Mouse (Mus musculus): Measurements from ENCODE around the gene Cib2. TPM values are rescaled to one million over a fixed set of nuclear protein-coding genes. Genes with fewer than 3 reads are reported as not detected.
"Not testable (repeated sequence)": the region's sequence is repeated elsewhere in the genome, so short reads cannot be mapped to it uniquely, and the experiment has no call there.

The Cib2 gene
- total RNA-seq (2014; fragmentation: Nextera tagmentation) (not detected in 2 replicates), total RNA-seq (2017) (0.17 TPM in 1 of 2 replicates, not detected in the other), polyA plus RNA-seq (2012) (0.04 and 0.08 TPM in 2 replicates)

- Histone ChIP-seq H3K4me1 (ENCODE audit: insufficient read depth, low read depth, low read length) (peaks cover 23% of the 10 kb centered on the region), H3K4me3 (ENCODE audit: low read depth, low read length) (peak within 1 kb of the TSS; percentile 68; the same call in 1 of the 2 replicates), H3K36me3 (replicated peaks) (no peaks in the 10 kb centered on the region), H3K27me3 (ENCODE audit: insufficient read depth, low read length) (peaks cover 41% of the 10 kb centered on the region), H3K9me3 (replicated peaks) (no peaks in the 10 kb centered on the region)
- ATAC-seq (ENCODE audit: extremely low read depth, insufficient number of reproducible peaks, low FRiP score, poor library complexity, severe bottlenecking) (peak; percentile 89), DNase-seq (ENCODE audit: low spot score) (peak; percentile 81)
- no peak for TF ChIP-seq GATA1 (IDR thresholded peaks at IDR 0.05; ENCODE audit: borderline replicate concordance, low read length)
- no peak for TF ChIP-seq GATA2 (IDR thresholded peaks at IDR 0.05; ENCODE audit: borderline replicate concordance, low read depth, low read length)
- no peak for TF ChIP-seq CTCF (IDR thresholded peaks at IDR 0.05; ENCODE audit: low read depth, low read length)
- TF ChIP-seq POLR2AphosphoS5 (IDR thresholded peaks at IDR 0.05; ENCODE audit: insufficient replicate concordance, low read depth, low read length), result no peak
- no peak for TF ChIP-seq TAL1 (conservative IDR thresholded peaks at IDR 0.05; ENCODE audit: low read depth, low read length)
These were observed at the start of gene Cib2 for GRCm38 (mm10) chr9:54559771-54560471. Cib2 (minus strand) TSS chr9:54560218.

GRCm38 (mm10) chr9:54604886-54605285 is 44.9 kb upstream of the Cib2 start:
- ATAC-seq (ENCODE audit: extremely low read depth, insufficient number of reproducible peaks, low FRiP score, poor library complexity, severe bottlenecking) (no peak), DNase-seq (ENCODE audit: low spot score) (no peak)
- Histone ChIP-seq H3K27me3 (ENCODE audit: insufficient read depth, low read length) (peaks cover 11% of the 10 kb centered on the region; the same call in 1 of the 2 replicates), H3K36me3 (replicated peaks) (peaks cover 56% of the 10 kb centered on the region), H3K4me1 (ENCODE audit: insufficient read depth, low read depth, low read length) (peaks cover 5% of the 10 kb centered on the region; the same call in 1 of the 2 replicates), H3K9me3 (replicated peaks) (no peaks in the 10 kb centered on the region), H3K4me3 (ENCODE audit: low read depth, low read length) (no peak overlapping the region)
- TF ChIP-seq CTCF (IDR thresholded peaks at IDR 0.05; ENCODE audit: low read depth, low read length), result no peak
- no peak for TF ChIP-seq GATA1 (IDR thresholded peaks at IDR 0.05; ENCODE audit: borderline replicate concordance, low read length)
- no peak for TF ChIP-seq TAL1 (conservative IDR thresholded peaks at IDR 0.05; ENCODE audit: low read depth, low read length)

- H3K4me3 ChIP-seq (ENCODE audit: low read depth, low read length), result no peak overlapping the region
- no peaks in the 10 kb centered on the region for H3K9me3 ChIP-seq (replicated peaks)
- DNase-seq (ENCODE audit: low spot score) (no peak), ATAC-seq (ENCODE audit: extremely low read depth, insufficient number of reproducible peaks, low FRiP score, poor library complexity, severe bottlenecking) (no peak)
- TF ChIP-seq GATA2 (IDR thresholded peaks at IDR 0.05; ENCODE audit: borderline replicate concordance, low read depth, low read length), result no peak
- H3K27me3 ChIP-seq (ENCODE audit: insufficient read depth, low read length), result peaks cover 6% of the 10 kb centered on the region; the same call in 1 of the 2 replicates
- H3K4me1 ChIP-seq (ENCODE audit: insufficient read depth, low read depth, low read length), result peaks cover 5% of the 10 kb centered on the region; the same call in 1 of the 2 replicates
- H3K36me3 ChIP-seq (replicated peaks), result peaks cover 63% of the 10 kb centered on the region
These were observed 44.2 kb upstream of the Cib2 start for GRCm38 (mm10) chr9:54604131-54604654.

GRCm38 (mm10) chr9:54602916-54603315 is 42.9 kb upstream of the Cib2 start:
- Histone ChIP-seq H3K27me3 (ENCODE audit: insufficient read depth, low read length) (no peaks in the 10 kb centered on the region), H3K4me3 (ENCODE audit: low read depth, low read length) (no peak overlapping the region), H3K36me3 (replicated peaks) (peaks cover 76% of the 10 kb centered on the region), H3K9me3 (replicated peaks) (no peaks in the 10 kb centered on the region), H3K4me1 (ENCODE audit: insufficient read depth, low read depth, low read length) (0 out of 2 replicates have a peak, but pooled peaks cover 5% of the 10 kb centered on the region)
- ATAC-seq (ENCODE audit: extremely low read depth, insufficient number of reproducible peaks, low FRiP score, poor library complexity, severe bottlenecking) (no peak), DNase-seq (ENCODE audit: low spot score) (no peak)
- TF ChIP-seq GATA2 (IDR thresholded peaks at IDR 0.05; ENCODE audit: borderline replicate concordance, low read depth, low read length) (no peak), GATA1 (IDR thresholded peaks at IDR 0.05; ENCODE audit: borderline replicate concordance, low read length) (no peak), POLR2AphosphoS5 (IDR thresholded peaks at IDR 0.05; ENCODE audit: insufficient replicate concordance, low read depth, low read length) (no peak), TAL1 (conservative IDR thresholded peaks at IDR 0.05; ENCODE audit: low read depth, low read length) (no peak), CTCF (IDR thresholded peaks at IDR 0.05; ENCODE audit: low read depth, low read length) (no peak)

GRCm38 (mm10) chr9:54602386-54602785 is 42.4 kb upstream of the Cib2 start:
- Histone ChIP-seq H3K27me3 (ENCODE audit: insufficient read depth, low read length) (no peaks in the 10 kb centered on the region), H3K9me3 (replicated peaks) (no peaks in the 10 kb centered on the region), H3K4me3 (ENCODE audit: low read depth, low read length) (no peak overlapping the region), H3K36me3 (replicated peaks) (peaks cover 81% of the 10 kb centered on the region), H3K4me1 (ENCODE audit: insufficient read depth, low read depth, low read length) (0 out of 2 replicates have a peak, but pooled peaks cover 5% of the 10 kb centered on the region)
- DNase-seq (ENCODE audit: low spot score), result no peak
- no peak for TF ChIP-seq GATA1 (IDR thresholded peaks at IDR 0.05; ENCODE audit: borderline replicate concordance, low read length)
- no peak for TF ChIP-seq CTCF (IDR thresholded peaks at IDR 0.05; ENCODE audit: low read depth, low read length)
- TF ChIP-seq TAL1 (conservative IDR thresholded peaks at IDR 0.05; ENCODE audit: low read depth, low read length), result no peak
- TF ChIP-seq POLR2AphosphoS5 (IDR thresholded peaks at IDR 0.05; ENCODE audit: insufficient replicate concordance, low read depth, low read length), result no peak
- TF ChIP-seq GATA2 (IDR thresholded peaks at IDR 0.05; ENCODE audit: borderline replicate concordance, low read depth, low read length), result no peak
- ATAC-seq (ENCODE audit: extremely low read depth, insufficient number of reproducible peaks, low FRiP score, poor library complexity, severe bottlenecking), result no peak

GRCm38 (mm10) chr9:54596752-54597465 is 36.9 kb upstream of the Cib2 start:
- ATAC-seq (ENCODE audit: extremely low read depth, insufficient number of reproducible peaks, low FRiP score, poor library complexity, severe bottlenecking), result no peak
- H3K9me3 ChIP-seq (replicated peaks), result no peaks in the 10 kb centered on the region
- H3K27me3 ChIP-seq (ENCODE audit: insufficient read depth, low read length), result no peaks in the 10 kb centered on the region
- H3K4me1 ChIP-seq (ENCODE audit: insufficient read depth, low read depth, low read length), result peaks cover 3% of the 10 kb centered on the region; the same call in 1 of the 2 replicates
- no peak for TF ChIP-seq GATA2 (IDR thresholded peaks at IDR 0.05; ENCODE audit: borderline replicate concordance, low read depth, low read length)
- no peak for TF ChIP-seq GATA1 (IDR thresholded peaks at IDR 0.05; ENCODE audit: borderline replicate concordance, low read length)
- no peak for TF ChIP-seq TAL1 (conservative IDR thresholded peaks at IDR 0.05; ENCODE audit: low read depth, low read length)
- no peak for TF ChIP-seq CTCF (IDR thresholded peaks at IDR 0.05; ENCODE audit: low read depth, low read length)
- H3K4me3 ChIP-seq (ENCODE audit: low read depth, low read length), result no peak overlapping the region
- H3K36me3 ChIP-seq (replicated peaks), result peaks cover 97% of the 10 kb centered on the region
- no peak for DNase-seq (ENCODE audit: low spot score)

GRCm38 (mm10) chr9:54593652-54594051 is 33.6 kb upstream of the Cib2 start:
- H3K27me3 ChIP-seq (ENCODE audit: insufficient read depth, low read length); ATAC-seq (ENCODE audit: extremely low read depth, insufficient number of reproducible peaks, low FRiP score, poor library complexity, severe bottlenecking); H3K9me3 ChIP-seq (replicated peaks); H3K4me1 ChIP-seq (ENCODE audit: insufficient read depth, low read depth, low read length); DNase-seq (ENCODE audit: low spot score); H3K4me3 ChIP-seq (ENCODE audit: low read depth, low read length): not testable (repeated sequence)
- peaks cover 95% of the 10 kb centered on the region for H3K36me3 ChIP-seq (replicated peaks)
